Mouse (Mus musculus): ENCODE data around the gene Prkg1. TPM values are rescaled to one million over a fixed set of nuclear protein-coding genes. Genes with fewer than 3 reads are reported as not detected.

The Prkg1 gene
- total and polyA plus RNA-seq, 3 experiments: not detected

- H3K4me1 ChIP-seq (ENCODE audit: control insufficient read depth in 1 of 2, insufficient read depth in 2 of 2, low read length in 2 of 2): no peaks in the 10 kb centered on the region
- TF ChIP-seq ZMIZ1 (IDR thresholded peaks at IDR 0.05; ENCODE audit: low read depth, low read length) (no peak), MAX (IDR thresholded peaks at IDR 0.05; ENCODE audit: low read length) (no peak), SIN3A (IDR thresholded peaks at IDR 0.05; ENCODE audit: low read length) (no peak), TBP (IDR thresholded peaks at IDR 0.05; ENCODE audit: low read depth, low read length) (no peak), MEF2A (IDR thresholded peaks at IDR 0.05; ENCODE audit: extremely low read depth, insufficient replicate concordance, low read depth, low read length, poor library complexity, severe bottlenecking) (no peak), CTCF (IDR thresholded peaks at IDR 0.05 in 2 of 3, conservative IDR thresholded peaks at IDR 0.05 in 1 of 3; ENCODE audit: control insufficient read depth in 1 of 3, insufficient read depth in 1 of 3, low read depth in 2 of 3, low read length in 3 of 3, poor library complexity in 1 of 3, severe bottlenecking in 1 of 3) (no peak)
- H3K36me3 ChIP-seq (ENCODE audit: control insufficient read depth in 1 of 2, insufficient read depth in 2 of 2, low read length in 2 of 2): no peaks in the 10 kb centered on the region
- no peaks in the 10 kb centered on the region for H3K27me3 ChIP-seq (ENCODE audit: control insufficient read depth in 1 of 2, insufficient read depth in 2 of 2, low read length in 2 of 2)
- H3K4me3 ChIP-seq (ENCODE audit: control insufficient read depth in 1 of 2, insufficient read depth in 1 of 2, low read depth in 2 of 2, low read length in 2 of 2): no peak overlapping the region
- H3K9ac ChIP-seq (ENCODE audit: control insufficient read depth, low read depth, low read length, poor library complexity, severe bottlenecking): no peak overlapping the region
- DNase-seq (ENCODE audit: low read depth, low spot score): no peak
- no peak overlapping the region for H3K27ac ChIP-seq (ENCODE audit: control insufficient read depth, low read depth, low read length)
- H3K9me3 ChIP-seq (replicated peaks; ENCODE audit: insufficient read depth, low read length): no peaks in the 10 kb centered on the region
- H3K79me2 ChIP-seq (ENCODE audit: control insufficient read depth, insufficient read depth, low read length, poor library complexity): no peaks in the 10 kb centered on the region
Observed at GRCm38 (mm10) chr19:31431411-31431810, 333.4 kb downstream of the Prkg1 start.

GRCm38 (mm10) chr19:31426142-31426541, 338.7 kb downstream of the Prkg1 start:
- Histone ChIP-seq H3K4me3 (ENCODE audit: control insufficient read depth in 1 of 2, insufficient read depth in 1 of 2, low read depth in 2 of 2, low read length in 2 of 2) (no peak overlapping the region), H3K4me1 (ENCODE audit: control insufficient read depth in 1 of 2, insufficient read depth in 2 of 2, low read length in 2 of 2) (no peaks in the 10 kb centered on the region), H3K9me3 (replicated peaks; ENCODE audit: insufficient read depth, low read length) (no peaks in the 10 kb centered on the region), H3K27ac (ENCODE audit: control insufficient read depth, low read depth, low read length) (no peak overlapping the region), H3K36me3 (ENCODE audit: control insufficient read depth in 1 of 2, insufficient read depth in 2 of 2, low read length in 2 of 2) (no peaks in the 10 kb centered on the region), H3K27me3 (ENCODE audit: control insufficient read depth in 1 of 2, insufficient read depth in 2 of 2, low read length in 2 of 2) (no peaks in the 10 kb centered on the region), H3K9ac (ENCODE audit: control insufficient read depth, low read depth, low read length, poor library complexity, severe bottlenecking) (no peak overlapping the region), H3K79me2 (ENCODE audit: control insufficient read depth, insufficient read depth, low read length, poor library complexity) (no peaks in the 10 kb centered on the region)
- TF ChIP-seq MAFK (IDR thresholded peaks at IDR 0.05; ENCODE audit: borderline replicate concordance, low read depth, low read length) (no peak), SMC3 (IDR thresholded peaks at IDR 0.05; ENCODE audit: low read depth, low read length) (peak; percentile 52), CTCF (IDR thresholded peaks at IDR 0.05 in 2 of 3, conservative IDR thresholded peaks at IDR 0.05 in 1 of 3; ENCODE audit: control insufficient read depth in 1 of 3, insufficient read depth in 1 of 3, low read depth in 2 of 3, low read length in 3 of 3, poor library complexity in 1 of 3, severe bottlenecking in 1 of 3) (peak; percentile 44 to 58 (median 55)), RAD21 (IDR thresholded peaks at IDR 0.05; ENCODE audit: low read depth, low read length) (peak; percentile 20)
- DNase-seq (ENCODE audit: low read depth, low spot score): peak; percentile 26

- no peak for DNase-seq (ENCODE audit: low read depth, low spot score)
- Histone ChIP-seq H3K4me3 (ENCODE audit: control insufficient read depth in 1 of 2, insufficient read depth in 1 of 2, low read depth in 2 of 2, low read length in 2 of 2) (no peak overlapping the region), H3K27ac (ENCODE audit: control insufficient read depth, low read depth, low read length) (no peak overlapping the region), H3K9ac (ENCODE audit: control insufficient read depth, low read depth, low read length, poor library complexity, severe bottlenecking) (no peak overlapping the region), H3K79me2 (ENCODE audit: control insufficient read depth, insufficient read depth, low read length, poor library complexity) (no peaks in the 10 kb centered on the region), H3K27me3 (ENCODE audit: control insufficient read depth in 1 of 2, insufficient read depth in 2 of 2, low read length in 2 of 2) (no peaks in the 10 kb centered on the region), H3K4me1 (ENCODE audit: control insufficient read depth in 1 of 2, insufficient read depth in 2 of 2, low read length in 2 of 2) (no peaks in the 10 kb centered on the region), H3K36me3 (ENCODE audit: control insufficient read depth in 1 of 2, insufficient read depth in 2 of 2, low read length in 2 of 2) (no peaks in the 10 kb centered on the region), H3K9me3 (replicated peaks; ENCODE audit: insufficient read depth, low read length) (no peaks in the 10 kb centered on the region)
- TF ChIP-seq JUND (IDR thresholded peaks at IDR 0.05; ENCODE audit: low read depth, low read length) (no peak), TCF12 (IDR thresholded peaks at IDR 0.05; ENCODE audit: low read depth, low read length) (no peak), HCFC1 (IDR thresholded peaks at IDR 0.05; ENCODE audit: low read depth, low read length) (no peak), POLR2A (IDR thresholded peaks at IDR 0.05; ENCODE audit: control insufficient read depth in 1 of 2, insufficient read depth in 1 of 2, low read depth in 1 of 2, low read length in 2 of 2, poor library complexity in 1 of 2) (no peak), USF1 (IDR thresholded peaks at IDR 0.05; ENCODE audit: low read depth, low read length) (no peak), ZNF384 (IDR thresholded peaks at IDR 0.05; ENCODE audit: low read depth, low read length) (no peak), POLR2AphosphoS5 (IDR thresholded peaks at IDR 0.05; ENCODE audit: borderline replicate concordance, low read depth, low read length) (no peak), TBP (IDR thresholded peaks at IDR 0.05; ENCODE audit: low read depth, low read length) (no peak), MYC (IDR thresholded peaks at IDR 0.05; ENCODE audit: low read depth, low read length) (no peak), RAD21 (IDR thresholded peaks at IDR 0.05; ENCODE audit: low read depth, low read length) (no peak), CHD1 (IDR thresholded peaks at IDR 0.05; ENCODE audit: low read depth, low read length) (no peak), SIN3A (IDR thresholded peaks at IDR 0.05; ENCODE audit: low read length) (no peak)
Observed at GRCm38 (mm10) chr19:31425199-31425598, 339.6 kb downstream of the Prkg1 start.

All from MEL (cell line).